Mouse (Mus musculus) ovary, adult 18-20 months (tissue): ENCODE data around the gene Sv2b.

ENCODE experiments used
- DNase-seq: peaks from one replicate; pipeline ENCODE4 v3.0.0; 2022; ENCODE audit warnings: low spot score, mixed read lengths

The Sv2b gene

GRCm38 (mm10) chr7:75290554-75290953 lies 18.5 kb downstream of the Sv2b start:
- DNase-seq: no peak

- DNase-seq: no peak
Measured at GRCm38 (mm10) chr7:75287237-75287636, 21.8 kb downstream of the Sv2b start.

DNA sequence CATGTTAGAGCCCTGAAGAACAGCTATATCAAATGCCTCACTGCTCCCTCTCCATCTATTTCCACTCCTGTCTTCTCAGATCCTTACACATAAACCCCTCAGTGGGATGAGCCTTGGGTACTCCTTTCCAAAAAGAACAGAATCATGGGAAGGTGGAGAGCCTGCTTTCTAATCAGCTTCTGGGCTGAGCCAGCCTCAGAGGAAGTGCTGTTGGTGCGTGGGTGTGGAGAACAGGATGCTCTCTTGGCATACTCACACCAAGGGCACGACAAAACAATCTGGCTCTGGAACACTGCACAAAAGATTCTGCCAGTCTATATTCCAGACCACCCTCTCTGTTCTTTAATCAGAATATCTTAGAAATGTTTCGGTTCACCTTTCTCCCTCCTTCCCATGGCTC lies 26.1 kb downstream of the Sv2b start:
- peak; percentile 28 for DNase-seq

DNA sequence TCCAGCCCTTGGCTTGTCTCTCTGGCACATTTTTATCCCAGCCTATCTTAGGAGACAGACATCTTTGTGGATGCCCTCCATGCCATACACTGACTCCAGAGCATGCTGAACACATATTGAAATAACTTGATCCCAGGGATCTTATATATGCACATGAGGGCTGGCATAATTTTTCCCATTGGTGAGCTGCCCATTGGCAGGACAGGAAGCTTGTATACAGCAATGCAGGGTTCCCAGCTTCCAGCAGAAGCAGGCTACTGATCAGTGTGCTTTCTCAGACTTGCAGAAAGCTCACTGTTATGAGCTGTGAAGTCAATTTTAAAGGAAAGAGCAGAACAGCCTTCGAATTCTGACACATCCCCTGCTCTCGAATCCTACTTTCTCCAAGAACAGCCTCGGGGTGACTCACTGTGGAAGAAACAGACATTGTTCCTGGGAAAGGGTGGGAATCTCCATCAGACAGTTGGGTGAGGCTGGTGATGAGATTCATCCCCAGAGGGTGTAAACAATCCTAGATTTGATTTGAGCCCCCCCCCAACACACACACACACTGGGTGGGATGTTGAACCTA lies 26.9 kb downstream of the Sv2b start:
- no peak for DNase-seq

DNA sequence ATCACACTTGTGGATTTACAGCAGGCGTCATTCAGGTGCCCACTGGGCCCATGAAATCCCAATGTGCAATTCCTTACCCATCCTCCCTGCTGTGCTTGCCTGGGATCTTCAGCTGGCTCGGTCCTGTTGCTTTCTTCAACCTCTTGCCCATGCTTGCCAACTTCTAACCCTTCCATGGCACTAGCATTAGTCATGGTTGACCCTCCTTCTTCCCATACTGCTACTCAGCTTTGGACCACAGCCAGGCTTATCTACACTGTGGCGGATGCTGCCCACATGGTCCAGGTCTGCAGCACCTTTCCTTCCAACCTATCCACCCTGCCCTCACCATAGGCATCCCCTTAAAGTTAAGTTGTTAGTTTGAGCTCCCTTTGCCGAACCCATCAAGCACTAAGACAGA lies 28.0 kb downstream of the Sv2b start:
- no peak for DNase-seq

- no peak for DNase-seq
Measured at GRCm38 (mm10) chr7:75277847-75278246, 31.2 kb downstream of the Sv2b start.

GRCm38 (mm10) chr7:75276739-75277138 lies 32.3 kb downstream of the Sv2b start:
- DNase-seq: no peak

GRCm38 (mm10) chr7:75274518-75274917 lies 34.5 kb downstream of the Sv2b start:
- DNase-seq: no peak

DNA sequence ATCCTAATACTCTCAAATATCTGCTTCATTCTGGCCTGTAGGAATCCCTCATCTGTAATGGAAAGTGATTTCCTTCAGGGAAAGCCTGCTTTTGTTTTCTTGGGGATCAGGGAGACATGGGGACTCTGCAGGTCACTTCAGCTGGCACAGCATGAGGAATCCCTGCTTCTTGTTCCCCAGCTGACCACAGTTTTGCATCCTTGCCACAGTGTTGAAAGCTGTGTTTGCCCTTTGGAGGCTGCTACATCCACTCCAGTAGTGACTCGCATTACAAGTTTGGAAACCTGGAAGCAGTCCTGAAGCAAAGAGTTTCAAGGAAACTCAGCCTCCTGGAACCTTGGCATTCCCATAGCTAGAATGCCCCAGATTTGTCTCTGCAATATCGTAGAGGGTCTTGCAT lies 35.4 kb downstream of the Sv2b start:
- no peak for DNase-seq

- DNase-seq: no peak
Measured at GRCm38 (mm10) chr7:75271921-75272381, 37.1 kb downstream of the Sv2b start.

GRCm38 (mm10) chr7:75271306-75271705 lies 37.8 kb downstream of the Sv2b start:
- DNase-seq: no peak

- no peak for DNase-seq
Measured at GRCm38 (mm10) chr7:75267236-75267635, 41.8 kb downstream of the Sv2b start.

DNA sequence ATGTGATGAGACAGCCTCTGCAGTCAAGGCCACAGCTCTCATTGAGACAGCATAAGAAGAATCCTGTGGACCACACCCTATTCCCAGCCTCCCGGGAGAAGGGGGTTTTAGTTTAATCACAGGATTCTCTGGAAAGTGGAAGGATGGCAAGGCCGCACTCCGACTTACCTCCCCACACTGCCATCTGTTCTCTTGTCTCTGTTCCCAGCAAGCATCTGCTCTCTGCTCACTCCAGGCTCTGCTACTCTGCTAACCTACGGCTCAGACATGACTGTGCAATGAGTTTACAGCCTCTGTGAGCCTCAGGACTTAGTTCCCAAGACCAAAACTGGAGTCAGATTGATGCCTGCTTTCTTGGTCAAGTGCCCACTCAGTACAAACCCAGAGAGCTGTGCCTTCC lies 43.8 kb downstream of the Sv2b start:
- no peak for DNase-seq

GRCm38 (mm10) chr7:75259945-75260344 lies 49.1 kb downstream of the Sv2b start:
- no peak for DNase-seq

GRCm38 (mm10) chr7:75253611-75254250 lies 55.3 kb downstream of the Sv2b start:
- no peak for DNase-seq

- no peak for DNase-seq
Measured at GRCm38 (mm10) chr7:75240754-75241507, 68.1 kb downstream of the Sv2b start.

DNA sequence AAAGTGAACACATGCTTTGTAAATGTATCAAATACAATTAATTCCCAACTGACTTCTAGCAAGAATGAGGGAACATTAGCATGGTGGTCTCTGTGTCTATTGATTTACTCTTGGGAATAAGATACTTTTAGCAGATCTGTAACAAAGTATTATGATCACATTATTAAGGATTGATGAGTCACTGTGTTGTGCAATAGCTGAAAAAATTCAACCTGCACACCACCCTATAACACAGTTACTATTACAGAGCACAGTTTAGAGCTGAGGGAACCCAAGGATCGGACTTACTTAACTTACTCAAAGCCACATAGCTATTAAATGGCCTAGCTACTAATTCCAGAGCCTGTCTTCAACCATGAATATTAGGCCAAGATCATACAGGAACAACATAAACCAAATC lies 72.7 kb downstream of the Sv2b start:
- no peak for DNase-seq

DNA sequence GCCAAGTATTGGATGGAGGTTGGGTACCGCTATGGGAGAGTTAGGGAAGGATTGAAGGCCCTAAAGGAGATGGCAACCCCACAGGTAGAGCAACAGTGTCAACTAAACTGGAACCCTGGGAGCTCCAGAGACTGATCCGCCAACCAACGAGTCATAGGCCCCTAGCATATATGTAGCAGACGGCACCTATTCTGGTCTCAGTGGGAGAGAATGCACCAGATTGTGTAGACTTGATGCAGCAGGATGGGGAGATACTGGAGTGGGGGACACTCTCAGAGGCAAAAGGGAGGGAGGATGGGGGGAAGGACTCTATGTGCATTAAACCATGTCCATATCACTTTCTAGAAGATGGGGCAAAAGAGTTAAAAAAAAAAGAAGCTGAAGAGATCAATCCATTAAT lies 84.9 kb downstream of the Sv2b start:
- DNase-seq: no peak

DNA sequence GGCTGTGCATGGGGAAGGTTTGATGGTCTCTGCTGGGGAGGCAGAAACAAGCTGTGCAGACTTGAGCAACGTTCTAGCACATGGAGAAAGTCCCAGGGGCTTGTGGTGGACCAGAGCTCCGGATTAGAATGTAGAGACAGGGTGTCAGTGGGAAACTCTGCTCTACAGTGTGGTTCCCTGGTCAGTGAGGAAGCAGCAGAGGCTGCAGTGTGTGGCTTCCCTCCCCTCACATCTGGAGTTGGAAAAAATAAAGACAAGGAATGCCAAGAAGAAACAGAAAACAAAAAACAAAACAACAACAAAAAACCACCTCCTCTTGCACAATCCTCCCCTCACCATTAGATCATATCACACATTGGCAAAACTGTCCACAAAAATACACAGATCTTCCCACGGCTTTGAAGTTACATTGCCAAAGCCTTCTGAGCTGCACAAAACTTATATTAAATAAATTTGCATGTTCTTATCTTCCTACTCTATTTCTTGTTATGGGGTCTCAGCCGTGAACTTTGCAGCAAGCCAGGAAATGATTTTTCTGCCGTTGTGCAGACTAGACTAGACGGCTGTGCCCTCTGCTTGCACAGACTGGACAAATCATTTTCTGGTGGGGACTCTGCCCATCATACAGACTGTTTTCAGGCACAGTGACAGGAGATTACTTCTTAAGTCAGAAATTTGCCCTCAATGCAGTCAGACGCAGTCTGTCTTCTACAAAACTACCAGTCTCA lies 86.2 kb downstream of the Sv2b start:
- DNase-seq: no peak

DNA sequence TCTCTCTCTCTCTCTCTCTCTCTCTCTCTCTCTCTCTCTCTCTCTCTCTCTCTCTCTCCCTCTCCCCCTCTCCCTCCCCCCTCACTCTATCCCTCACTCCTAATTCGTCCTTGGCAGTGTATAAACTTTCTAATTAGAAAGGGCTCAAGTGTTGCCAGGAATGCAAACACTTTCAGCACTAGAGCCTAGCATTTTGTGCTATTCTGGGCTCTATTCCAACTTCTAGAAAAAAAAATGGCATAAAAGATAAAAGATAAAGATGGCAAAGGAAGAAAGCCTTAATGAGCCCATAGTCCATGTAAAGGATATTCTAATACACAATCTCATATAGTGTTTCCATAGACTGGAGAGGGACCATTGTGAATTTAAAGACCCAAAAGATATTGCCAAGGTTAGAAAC lies 88.3 kb downstream of the Sv2b start:
- no peak for DNase-seq

DNA sequence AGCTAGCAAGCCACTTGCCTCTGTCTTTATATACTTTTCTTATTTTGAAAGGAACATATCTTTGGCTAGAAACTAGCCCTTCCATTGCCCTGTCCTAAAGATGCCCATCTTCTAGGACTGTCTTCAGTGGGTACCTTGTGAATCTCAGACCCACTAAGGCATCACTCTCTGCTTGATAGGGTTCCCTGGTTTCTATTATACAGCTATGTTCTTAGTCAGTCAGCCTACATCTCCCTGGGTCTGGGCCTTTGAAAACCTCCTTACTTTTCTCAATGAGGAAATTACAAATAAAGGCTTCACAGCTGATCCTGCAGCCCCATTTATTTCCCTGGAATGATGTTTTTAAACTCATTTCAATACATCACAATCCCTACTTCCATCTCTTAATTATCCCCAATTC lies 88.8 kb downstream of the Sv2b start:
- no peak for DNase-seq

DNA sequence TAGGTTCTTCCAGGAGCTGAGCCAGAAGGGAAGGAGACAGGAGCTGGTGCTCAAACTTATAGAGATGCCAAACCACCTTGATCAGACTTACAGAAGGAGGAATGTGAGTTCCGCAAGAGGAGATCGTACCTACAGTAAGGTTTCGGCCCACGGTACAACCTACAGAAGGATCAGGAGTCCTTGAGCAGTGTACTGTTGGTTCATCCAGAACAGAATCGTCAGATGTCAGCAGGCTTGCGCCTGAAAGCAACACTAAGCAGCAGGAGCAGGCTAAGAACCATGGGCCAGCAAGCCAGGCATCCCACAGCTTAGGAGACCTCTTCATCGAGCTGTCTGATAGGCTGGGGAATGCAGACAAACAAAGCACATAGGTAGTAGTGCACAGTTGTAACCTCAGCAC lies 92.9 kb downstream of the Sv2b start:
- DNase-seq: no peak

DNA sequence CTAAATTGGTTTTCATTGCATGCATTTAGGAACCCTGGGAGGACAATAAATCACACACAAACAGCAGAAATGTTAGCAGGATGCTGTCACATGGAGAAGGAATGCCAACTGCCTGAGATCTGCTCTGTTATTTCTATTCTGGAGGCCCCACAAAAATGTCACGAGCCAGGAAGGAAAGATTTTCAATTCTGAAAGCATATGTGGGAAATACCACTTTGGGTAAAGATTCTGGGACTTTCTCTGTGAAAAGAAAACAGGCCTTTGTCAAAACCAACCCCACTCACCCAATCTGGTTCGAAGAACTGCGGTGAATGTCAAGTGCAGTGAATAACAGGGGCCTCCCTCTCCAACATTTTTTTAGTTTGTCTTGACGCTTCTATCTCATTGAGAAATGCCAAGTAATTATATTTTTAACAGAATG lies 99.8 kb downstream of the Sv2b start:
- no peak for DNase-seq
